Mouse (Mus musculus): ENCODE data around the gene Gpat2.

Gene Gpat2

GRCm38 (mm10) chr2:127437697-127438096 is 12.7 kb downstream of the Gpat2 start:
- peak in 1 of 2 experiments; percentile 69 for DNase-seq (ENCODE audit: low spot score in 2 of 2)

GRCm38 (mm10) chr2:127444055-127444789 is 19.2 kb downstream of the Gpat2 start, which contains the start of gene Fahd2a:
Fahd2a (minus strand) TSS chr2:127444565.
- peak; percentile 91 to 93 for DNase-seq (ENCODE audit: low spot score in 2 of 2)

- DNase-seq (ENCODE audit: low spot score in 2 of 2) = no peak
Measured at GRCm38 (mm10) chr2:127446847-127447246, 21.8 kb downstream of the Gpat2 start.

- DNase-seq (ENCODE audit: low spot score in 2 of 2) = no peak
Measured at GRCm38 (mm10) chr2:127449691-127450090, 24.7 kb downstream of the Gpat2 start.

- DNase-seq (ENCODE audit: low spot score in 2 of 2) = no peak
Measured at GRCm38 (mm10) chr2:127451748-127452147, 26.7 kb downstream of the Gpat2 start.

- DNase-seq (ENCODE audit: low spot score in 2 of 2) = no peak
Measured at GRCm38 (mm10) chr2:127453141-127453540, 28.1 kb downstream of the Gpat2 start.

- DNase-seq (ENCODE audit: low spot score in 2 of 2) = peak; percentile 62 to 82
Measured at GRCm38 (mm10) chr2:127453764-127454163, 28.8 kb downstream of the Gpat2 start.

GRCm38 (mm10) chr2:127459341-127459740 is 34.3 kb downstream of the Gpat2 start:
- no peak for DNase-seq (ENCODE audit: low spot score in 2 of 2)

- DNase-seq (ENCODE audit: low spot score in 2 of 2) = no peak
Measured at GRCm38 (mm10) chr2:127461351-127461750, 36.4 kb downstream of the Gpat2 start.

GRCm38 (mm10) chr2:127462314-127462713 is 37.3 kb downstream of the Gpat2 start:
- peak in 1 of 2 experiments; percentile 64 for DNase-seq (ENCODE audit: low spot score in 2 of 2)

- no peak for DNase-seq (ENCODE audit: low spot score in 2 of 2)
Measured at GRCm38 (mm10) chr2:127470183-127470582, 45.2 kb downstream of the Gpat2 start.

GRCm38 (mm10) chr2:127470661-127471060 is 45.7 kb downstream of the Gpat2 start:
- DNase-seq (ENCODE audit: low spot score in 2 of 2) = no peak

- no peak for DNase-seq (ENCODE audit: low spot score in 2 of 2)
Measured at GRCm38 (mm10) chr2:127471281-127471680, 46.3 kb downstream of the Gpat2 start.

GRCm38 (mm10) chr2:127472279-127472678 is 47.3 kb downstream of the Gpat2 start:
- DNase-seq (ENCODE audit: low spot score in 2 of 2) = no peak

GRCm38 (mm10) chr2:127479210-127479609 is 54.2 kb downstream of the Gpat2 start:
- peak in 1 of 2 experiments; percentile 41 for DNase-seq (ENCODE audit: low spot score in 2 of 2)

- DNase-seq (ENCODE audit: low spot score in 2 of 2) = no peak
Measured at GRCm38 (mm10) chr2:127479763-127480162, 54.8 kb downstream of the Gpat2 start.

- DNase-seq (ENCODE audit: low spot score in 2 of 2) = no peak
Measured at GRCm38 (mm10) chr2:127481841-127482532, 57.0 kb downstream of the Gpat2 start.

- no peak for DNase-seq (ENCODE audit: low spot score in 2 of 2)
Measured at GRCm38 (mm10) chr2:127482533-127482911, 57.5 kb downstream of the Gpat2 start.

- DNase-seq (ENCODE audit: low spot score in 2 of 2) = no peak
Measured at GRCm38 (mm10) chr2:127483001-127483400, 58.0 kb downstream of the Gpat2 start.

GRCm38 (mm10) chr2:127484476-127485170 is 59.6 kb downstream of the Gpat2 start:
- peak in 1 of 2 experiments; percentile 28 for DNase-seq (ENCODE audit: low spot score in 2 of 2)

All from frontal cortex, postnatal 36 days (tissue).